In the genomic region with DNA sequence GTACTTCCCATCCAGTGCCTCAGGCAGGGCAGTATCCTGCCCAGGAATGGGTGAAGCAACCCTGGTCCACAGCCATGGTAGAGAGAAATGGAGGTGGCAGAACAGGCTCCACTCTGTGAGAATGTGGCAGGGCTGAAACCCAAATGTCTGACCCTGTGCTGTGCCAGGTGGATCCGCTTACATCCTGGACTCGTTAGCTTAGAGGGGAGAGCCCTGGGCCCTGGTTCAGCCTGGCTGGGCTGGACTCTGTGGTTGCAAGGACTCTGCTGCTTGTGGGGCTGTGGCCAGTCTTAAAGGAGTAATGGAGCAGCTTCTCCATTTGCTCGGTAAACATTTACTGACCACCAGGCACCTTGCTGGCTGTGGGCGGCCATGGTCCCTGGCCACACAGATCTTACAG, we compare ENCODE assay signal across 34 mouse cellular contexts. TPM values are rescaled to one million over a fixed set of nuclear protein-coding genes. Genes with fewer than 3 reads are reported as not detected.
DNase-seq lines count a peak whose midpoint lies in the region; ATAC-seq and TF ChIP-seq lines count a peak whose summit lies in the region.
"Had no signal": no experiment of that assay in that cellular context is flagged by ENCODE, and none has a peak within 500 bp of the region (broad histone marks: within the 10 kb centered on the region; RNA-seq: fewer than 3 reads in every experiment).

No protein-coding gene starts in this region.

- 0 out of 2 replicates have a peak overlapping the region, but pooled peaks have one; percentile 16 for H3K9ac ChIP-seq in kidney, embryonic 16.5 days (replicated peaks; ENCODE audit: low read length)
- no peak overlapping the region for H3K9ac ChIP-seq in hindbrain, embryonic 11.5 days (ENCODE audit: low read depth, low read length)
- H3K9ac ChIP-seq: embryonic facial prominence, embryonic 15.5 days; forebrain, embryonic 12.5 days; forebrain, postnatal 0 days; heart, embryonic 15.5 days; hindbrain, embryonic 12.5 days; intestine, embryonic 15.5 days; liver, embryonic 13.5 days had no signal

- H3K4me2 ChIP-seq in kidney, embryonic 16.5 days (replicated peaks; ENCODE audit: low read depth, low read length) = no peak overlapping the region
- no peak overlapping the region for H3K4me2 ChIP-seq in hindbrain, embryonic 11.5 days (replicated peaks; ENCODE audit: low read depth, low read length)
- H3K4me2 ChIP-seq: embryonic facial prominence, embryonic 15.5 days; forebrain, embryonic 12.5 days; heart, embryonic 15.5 days; hindbrain, embryonic 12.5 days; intestine, embryonic 15.5 days; liver, embryonic 13.5 days had no signal

- in situ Hi-C loops in Patski (cut with MboI; ENCODE audit: low pct_unique_long_range_greater_than_20kb) = loop anchor here (5.0 kb wide), 1 partner anchor 40 kb away; no protein-coding TSS in a partner anchor

- H3K36me3 ChIP-seq in kidney, embryonic 16.5 days (ENCODE audit: insufficient read depth, low read length) = no peaks in the 10 kb centered on the region
- no peaks in the 10 kb centered on the region for H3K36me3 ChIP-seq in hindbrain, embryonic 11.5 days (ENCODE audit: control insufficient read depth, insufficient read depth, low read length)
- H3K36me3 ChIP-seq: embryonic facial prominence, embryonic 10.5 days; embryonic facial prominence, embryonic 15.5 days; forebrain, embryonic 12.5 days; heart, embryonic 10.5 days; heart, embryonic 15.5 days; hindbrain, embryonic 12.5 days; intestine, embryonic 15.5 days; liver, embryonic 13.5 days had no signal

- H3K4me1 ChIP-seq in kidney, embryonic 16.5 days (ENCODE audit: insufficient read depth, low read length) = peaks cover 44% of the 10 kb centered on the region
- no peaks in the 10 kb centered on the region; the same call in 1 of the 2 replicates for H3K4me1 ChIP-seq in hindbrain, embryonic 11.5 days (replicated peaks; ENCODE audit: control insufficient read depth, insufficient read depth, low read length)

- no peak for DNase-seq in kidney, adult 11 months
- DNase-seq in Patski (ENCODE audit: low read depth, low spot score) = no peak
- peak; percentile 87 for DNase-seq in gastrocnemius, adult 2 months
- peak; percentile 43 to 50 for DNase-seq in gastrocnemius, postnatal 36 days
- no peak for DNase-seq in left cerebral cortex, adult 2 months (ENCODE audit: extremely low spot score in 1 of 2, low spot score in 2 of 2)
- DNase-seq in hindbrain, embryonic 11.5 days (ENCODE audit: low spot score) = no peak
- DNase-seq: adrenal gland, postnatal 25 days; cerebellum, adult 18-20 months; cerebellum, postnatal 14 days; forebrain, postnatal 0 days; kidney, postnatal 10 days; liver, embryonic 13.5 days; lung, adult 18-20 months; lung, postnatal 10 days; midbrain, embryonic 14.5 days; retina, postnatal 1 day; right cerebral cortex, postnatal 4 days; thymus, adult 2 months; thymus, postnatal 36 days had no signal

- 51% methylated on average over 4 of the region's 4 CpGs for WGBS in kidney, embryonic 16.5 days
- WGBS in hindbrain, embryonic 11.5 days = 93% methylated on average over 4 of the region's 4 CpGs

- peak overlapping the region; percentile 75 for H3K27ac ChIP-seq in kidney, embryonic 16.5 days (ENCODE audit: low read length)
- H3K27ac ChIP-seq in gastrocnemius, adult 2 months = peak overlapping the region; percentile 65
- no peak overlapping the region for H3K27ac ChIP-seq in left cerebral cortex, adult 2 months
- H3K27ac ChIP-seq in hindbrain, embryonic 11.5 days (ENCODE audit: low read depth, low read length) = no peak overlapping the region
- H3K27ac ChIP-seq: embryonic facial prominence, embryonic 10.5 days; embryonic facial prominence, embryonic 15.5 days; forebrain, embryonic 12.5 days; heart, embryonic 10.5 days; heart, embryonic 15.5 days; hindbrain, embryonic 12.5 days; hindbrain, postnatal 0 days; intestine, embryonic 15.5 days; layer of hippocampus, adult 2 months; liver, embryonic 13.5 days had no signal

- CTCF ChIA-PET in Patski (lab: Charles Lee) = interaction anchor here (3.5 to 4.9 kb wide), 2 partner anchors 28 to 39 kb away, joined by 13 to 19 read pairs; no protein-coding TSS in a partner anchor

- POLR2A ChIA-PET in Patski (lab: Charles Lee) = no interaction called here

- H3K27me3 ChIP-seq in kidney, embryonic 16.5 days (ENCODE audit: insufficient read depth, low read length) = no peaks in the 10 kb centered on the region
- no peaks in the 10 kb centered on the region for H3K27me3 ChIP-seq in Patski
- no peaks in the 10 kb centered on the region; the same call in 1 of the 2 replicates for H3K27me3 ChIP-seq in hindbrain, embryonic 11.5 days (ENCODE audit: control insufficient read depth, insufficient read depth, low read length)
- H3K27me3 ChIP-seq: embryonic facial prominence, embryonic 15.5 days; heart, embryonic 15.5 days; intestine, embryonic 15.5 days had no signal

- intact Hi-C loops in gastrocnemius, adult 2 months (cut with DNase I) = no loop called here
- intact Hi-C loops in gastrocnemius, postnatal 36 days (cut with DNase I) = loop anchor here (2.0 kb wide), 1 partner anchor 14 kb away; no protein-coding TSS in a partner anchor
- intact Hi-C loops in left cerebral cortex, adult 2 months (cut with DNase I) = loop anchor here (5.0 kb wide), 1 partner anchor 100 kb away; a partner anchor contains a TSS

- H3K9me3 ChIP-seq in kidney, embryonic 16.5 days (ENCODE audit: low read length) = no peaks in the 10 kb centered on the region
- H3K9me3 ChIP-seq in hindbrain, embryonic 11.5 days (ENCODE audit: control insufficient read depth, low read length) = no peaks in the 10 kb centered on the region
- H3K9me3 ChIP-seq: embryonic facial prominence, embryonic 10.5 days; embryonic facial prominence, embryonic 15.5 days; forebrain, embryonic 12.5 days; heart, embryonic 10.5 days; heart, embryonic 15.5 days; hindbrain, embryonic 12.5 days; intestine, embryonic 15.5 days; liver, embryonic 13.5 days had no signal

- no peak overlapping the region for H3K4me3 ChIP-seq in kidney, embryonic 16.5 days (ENCODE audit: low read length)
- H3K4me3 ChIP-seq in gastrocnemius, adult 2 months = no peak overlapping the region
- H3K4me3 ChIP-seq in left cerebral cortex, adult 2 months = no peak overlapping the region
- H3K4me3 ChIP-seq in hindbrain, embryonic 11.5 days (ENCODE audit: low read depth, low read length) = no peak overlapping the region
- H3K4me3 ChIP-seq: embryonic facial prominence, embryonic 10.5 days; embryonic facial prominence, embryonic 15.5 days; forebrain, embryonic 12.5 days; heart, embryonic 10.5 days; heart, embryonic 15.5 days; hindbrain, embryonic 12.5 days; intestine, embryonic 15.5 days; layer of hippocampus, adult 2 months; liver, embryonic 13.5 days had no signal

- TF ChIP-seq CTCF in Patski (IDR thresholded peaks at IDR 0.05) = no peak
- TF ChIP-seq CTCF in gastrocnemius, adult 2 months (IDR thresholded peaks at IDR 0.05) = no peak
- TF ChIP-seq CTCF in left cerebral cortex, adult 2 months (IDR thresholded peaks at IDR 0.05) = no peak

- peak; percentile 82 for ATAC-seq in kidney, embryonic 16.5 days (ENCODE audit: low FRiP score, low TSS enrichment)
- peak; percentile 38 for ATAC-seq in Patski
- no peak for ATAC-seq in hindbrain, embryonic 11.5 days (ENCODE audit: low FRiP score)
- ATAC-seq: CD4-positive, CD25-positive, alpha-beta regulatory T cell, adult 4 months; forebrain, postnatal 0 days; hindbrain, postnatal 0 days; intestine, embryonic 15.5 days had no signal

RNA-seq across cellular contexts. Expression of a gene that starts 5.6 kb away (rescaled TPM):
- polyA plus RNA-seq in kidney, embryonic 16.5 days (2015; fragmentation: Nextera tagmentation; extraction: Ambion mirVana) = 35.9 and 37.8 TPM in 2 replicates
- polyA plus RNA-seq in Patski (2021) = 45.0 TPM
- total RNA-seq in gastrocnemius, adult 2 months (2021) = 10 to 100 TPM; 14.5 to 15.1 TPM
- 10 to 100 TPM; 11.7 to 13.4 TPM for total RNA-seq in gastrocnemius, postnatal 36 days (2021)
- 10 to 100 TPM; 10.9 to 12.1 TPM for total RNA-seq in left cerebral cortex, adult 2 months (2021)
- 6.5 and 7.7 TPM in 2 replicates for polyA plus RNA-seq in hindbrain, embryonic 11.5 days (2014; fragmentation: Nextera tagmentation; extraction: Ambion mirVana)

RNA-seq across cellular contexts. Expression of a gene that starts 6.2 kb away (rescaled TPM):
- 41.1 and 45.6 TPM in 2 replicates for polyA plus RNA-seq in kidney, embryonic 16.5 days (2015; fragmentation: Nextera tagmentation; extraction: Ambion mirVana)
- 56.8 TPM for polyA plus RNA-seq in Patski (2021)
- total RNA-seq in gastrocnemius, adult 2 months (2021) = 10 to 100 TPM in 1 of 2 experiments, 1 to 10 TPM in 1; 8.8 to 10.5 TPM
- total RNA-seq in gastrocnemius, postnatal 36 days (2021) = 1 to 10 TPM; 6.6 to 7.7 TPM
- total RNA-seq in left cerebral cortex, adult 2 months (2021) = 10 to 100 TPM; 34.7 to 38.2 TPM
- 32.5 and 32.6 TPM in 2 replicates for polyA plus RNA-seq in hindbrain, embryonic 11.5 days (2014; fragmentation: Nextera tagmentation; extraction: Ambion mirVana)

RNA-seq across cellular contexts. Expression of a gene that starts 48.6 kb away (rescaled TPM):
- polyA plus RNA-seq in kidney, embryonic 16.5 days (2015; fragmentation: Nextera tagmentation; extraction: Ambion mirVana) = not detected in 2 replicates
- 0.83 TPM for polyA plus RNA-seq in Patski (2021)
- 100 to 1,000 TPM; 154 to 235 TPM for total RNA-seq in gastrocnemius, adult 2 months (2021)
- 100 to 1,000 TPM; 121 to 331 TPM for total RNA-seq in gastrocnemius, postnatal 36 days (2021)
- under 1 TPM in 1 of 2 experiments, not detected in 1; 0.42 TPM for total RNA-seq in left cerebral cortex, adult 2 months (2021)
- not detected in 2 replicates for polyA plus RNA-seq in hindbrain, embryonic 11.5 days (2014; fragmentation: Nextera tagmentation; extraction: Ambion mirVana)
- total RNA-seq: forebrain, postnatal 0 days; granulocyte monocyte progenitor cell, adult 5-6 weeks; heart, postnatal 25 days; layer of hippocampus, adult 2 months; left cerebral cortex, postnatal 36 days; monocyte, adult 5-6 weeks had no signal
- polyA plus RNA-seq: CD4-positive, CD25-positive, alpha-beta regulatory T cell, adult 4 months; heart, embryonic 10.5 days; heart, embryonic 15.5 days; hindbrain, embryonic 12.5 days had no signal

RNA-seq across cellular contexts. Expression of a gene that starts 53.9 kb away (rescaled TPM):
- 89.1 and 94.4 TPM in 2 replicates for polyA plus RNA-seq in kidney, embryonic 16.5 days (2015; fragmentation: Nextera tagmentation; extraction: Ambion mirVana)
- polyA plus RNA-seq in Patski (2021) = 87.9 TPM
- 10 to 100 TPM; 19.4 to 21.6 TPM for total RNA-seq in gastrocnemius, adult 2 months (2021)
- 10 to 100 TPM; 20.7 to 21.3 TPM for total RNA-seq in gastrocnemius, postnatal 36 days (2021)
- total RNA-seq in left cerebral cortex, adult 2 months (2021) = 10 to 100 TPM; 39.3 to 48.9 TPM
- polyA plus RNA-seq in hindbrain, embryonic 11.5 days (2014; fragmentation: Nextera tagmentation; extraction: Ambion mirVana) = 59.0 and 59.1 TPM in 2 replicates

RNA-seq across cellular contexts. Expression of a gene that starts 54.0 kb away (rescaled TPM):
- polyA plus RNA-seq in kidney, embryonic 16.5 days (2015; fragmentation: Nextera tagmentation; extraction: Ambion mirVana) = 74.0 and 78.8 TPM in 2 replicates
- 47.2 TPM for polyA plus RNA-seq in Patski (2021)
- total RNA-seq in gastrocnemius, adult 2 months (2021) = 10 to 100 TPM; 16.1 to 16.8 TPM
- total RNA-seq in gastrocnemius, postnatal 36 days (2021) = 10 to 100 TPM; 13.2 to 15.3 TPM
- total RNA-seq in left cerebral cortex, adult 2 months (2021) = 10 to 100 TPM; 22.7 to 27.9 TPM
- 77.2 and 83.2 TPM in 2 replicates for polyA plus RNA-seq in hindbrain, embryonic 11.5 days (2014; fragmentation: Nextera tagmentation; extraction: Ambion mirVana)

Comparison
In these comparisons a context has a peak if more than half of its experiments do, and no peak if none do; other contexts are left out.
1. H3K27ac ChIP-seq: peak in kidney, embryonic 16.5 days (single experiment) and gastrocnemius, adult 2 months (single experiment); none in left cerebral cortex, adult 2 months (single experiment) and hindbrain, embryonic 11.5 days (single experiment).
2. DNase-seq: peak in gastrocnemius, adult 2 months (single experiment) and gastrocnemius, postnatal 36 days (2 of 2); none in kidney, adult 11 months (single experiment), Patski (single experiment), left cerebral cortex, adult 2 months (0 of 2) and hindbrain, embryonic 11.5 days (single experiment).
3. RNA of a gene that starts 48.6 kb away (total RNA-seq): 121 to 331 TPM in gastrocnemius, postnatal 36 days and 154 to 235 TPM in gastrocnemius, adult 2 months; 0.42 TPM in left cerebral cortex, adult 2 months; every median in the first group is over 10 times any median in the second.